Mouse (Mus musculus) intestine, embryonic 14.5 days (tissue): Measurements from ENCODE around the gene Tspyl3. TPM values are rescaled to one million over a fixed set of nuclear protein-coding genes. Genes with fewer than 3 reads are reported as not detected.

Experiments used
- ATAC-seq: fragments of 200-750 bp; cut with Nextera tagmentation; replicated peaks from 2 replicates; pipeline ENCODE4 v1.8.0; 2017; ENCODE audit warnings: low read depth, moderate number of reproducible peaks, moderate TSS enrichment, moderate library complexity; ENCODE audit not compliant: low FRiP score, low TSS enrichment
- DNase-seq: peaks from one replicate; pipeline ENCODE4 v3.0.0-alpha.2; 2018; ENCODE audit warnings: low spot score
- H3K27ac ChIP-seq: fragments of 300-500 bp; sonication (generic); 2 replicates; pipeline ENCODE4 v1.5.1; 2014; ENCODE audit warnings: low read depth, mild to moderate bottlenecking, control low read depth
- H3K27me3 ChIP-seq: fragments of 300-500 bp; sonication (generic); replicated peaks from 2 replicates; pipeline ENCODE4 v1.6.1; 2014; ENCODE audit warnings: low read length, control low read depth; ENCODE audit not compliant: control insufficient read depth, insufficient read depth
- H3K36me3 ChIP-seq: fragments of 300-500 bp; sonication (generic); 2 replicates; pipeline ENCODE4 v1.6.1; 2014; ENCODE audit warnings: low read length, control low read depth; ENCODE audit not compliant: control insufficient read depth, insufficient read depth
- H3K4me1 ChIP-seq: fragments of 300-500 bp; sonication (generic); replicated peaks from 2 replicates; pipeline ENCODE4 v1.6.1; 2014; ENCODE audit warnings: low read length, control low read depth, mixed read lengths; ENCODE audit not compliant: control insufficient read depth, insufficient read depth
- H3K4me2 ChIP-seq: fragments of 300-500 bp; sonication (generic); 2 replicates; pipeline ENCODE4 v1.6.1; 2014; ENCODE audit warnings: low read length
- H3K4me3 ChIP-seq: fragments of 300-500 bp; sonication (generic); 2 replicates; pipeline ENCODE4 v1.5.1; 2014; ENCODE audit warnings: low read depth, low read length, control low read depth, mixed read lengths
- H3K9ac ChIP-seq: fragments of 300-500 bp; sonication (generic); 2 replicates; pipeline ENCODE4 v1.6.1; 2014; ENCODE audit warnings: mild to moderate bottlenecking, low read length
- H3K9me3 ChIP-seq: fragments of 300-500 bp; sonication (generic); 2 replicates; pipeline ENCODE4 v1.6.1; 2016; ENCODE audit warnings: low read length, control low read depth; ENCODE audit not compliant: control insufficient read depth
- WGBS: fragments of 180-500 bp; shearing (Covaris S2); extraction: QIAGEN DNeasy Blood & Tissue Kit; methylation state at CpG from one replicate; pipeline ENCODE4 v1.1.7; 2014; 5-methylcytosine and 5-hydroxymethylcytosine counted together
- polyA plus RNA-seq: library from polyadenylated mRNA; unstranded; fragments of >200 nt; fragmentation: Nextera tagmentation; extraction: Ambion mirVana; gene quantifications from 2 replicates; pipeline ENCODE4 v1.2.1, GENCODE M21; 2014

Tspyl3 gene
- polyA plus RNA-seq, 1 experiment from 2014 or later: 11.3 TPM

GRCm38 (mm10) chr2:153208149-153208548, 17.1 kb downstream of the Tspyl3 start:
- H3K9ac ChIP-seq: no peak overlapping the region
- no peak for DNase-seq
- H3K27me3 ChIP-seq: no peaks in the 10 kb centered on the region
- H3K9me3 ChIP-seq: no peaks in the 10 kb centered on the region
- H3K4me1 ChIP-seq: no peaks in the 10 kb centered on the region
- no peak for ATAC-seq
- peaks cover 63% of the 10 kb centered on the region for H3K36me3 ChIP-seq
- H3K4me2 ChIP-seq: no peak overlapping the region
- H3K27ac ChIP-seq: no peak overlapping the region
- no peak overlapping the region for H3K4me3 ChIP-seq
- WGBS: 91% methylated on average over 2 of the region's 2 CpGs

- H3K27ac ChIP-seq: no peak overlapping the region
- DNase-seq (no peak), ATAC-seq (no peak)
- H3K9ac ChIP-seq: no peak overlapping the region
- H3K4me3 ChIP-seq: no peak overlapping the region
- WGBS: 64% methylated on average over 1 of the region's 1 CpGs
- H3K9me3 ChIP-seq: no peaks in the 10 kb centered on the region
- no peaks in the 10 kb centered on the region for H3K4me1 ChIP-seq
- H3K4me2 ChIP-seq: no peak overlapping the region
- no peaks in the 10 kb centered on the region for H3K27me3 ChIP-seq
- peaks cover 85% of the 10 kb centered on the region for H3K36me3 ChIP-seq
Observed at GRCm38 (mm10) chr2:153202766-153203165, 22.5 kb downstream of the Tspyl3 start.

- no peaks in the 10 kb centered on the region for H3K27me3 ChIP-seq
- H3K9me3 ChIP-seq: no peaks in the 10 kb centered on the region
- peaks cover 81% of the 10 kb centered on the region for H3K36me3 ChIP-seq
- no peak overlapping the region for H3K27ac ChIP-seq
- no peak for ATAC-seq
- DNase-seq: no peak
- no peak overlapping the region for H3K4me3 ChIP-seq
- H3K9ac ChIP-seq: no peak overlapping the region
- H3K4me1 ChIP-seq: no peaks in the 10 kb centered on the region
- H3K4me2 ChIP-seq: no peak overlapping the region
- 84% methylated on average over 2 of the region's 2 CpGs for WGBS
Observed at GRCm38 (mm10) chr2:153199114-153199513, 26.1 kb downstream of the Tspyl3 start.

GRCm38 (mm10) chr2:153198485-153198884, 26.8 kb downstream of the Tspyl3 start:
- Histone ChIP-seq H3K27me3 (no peaks in the 10 kb centered on the region), H3K4me3 (no peak overlapping the region), H3K4me2 (no peak overlapping the region), H3K9me3 (no peaks in the 10 kb centered on the region), H3K27ac (no peak overlapping the region), H3K4me1 (no peaks in the 10 kb centered on the region), H3K36me3 (peaks cover 80% of the 10 kb centered on the region), H3K9ac (no peak overlapping the region)
- 71% methylated on average over 5 of the region's 5 CpGs for WGBS
- DNase-seq (no peak), ATAC-seq (no peak)

- Histone ChIP-seq H3K9ac (no peak overlapping the region), H3K9me3 (no peaks in the 10 kb centered on the region), H3K36me3 (peaks cover 90% of the 10 kb centered on the region), H3K4me1 (no peaks in the 10 kb centered on the region), H3K4me3 (no peak overlapping the region), H3K27me3 (no peaks in the 10 kb centered on the region), H3K4me2 (no peak overlapping the region), H3K27ac (no peak overlapping the region)
- no peak for ATAC-seq
- 93% methylated on average over 3 of the region's 3 CpGs for WGBS
- no peak for DNase-seq
Observed at GRCm38 (mm10) chr2:153194255-153194654, 31.0 kb downstream of the Tspyl3 start.

GRCm38 (mm10) chr2:153191242-153191641, 34.0 kb downstream of the Tspyl3 start:
- no peak overlapping the region for H3K4me3 ChIP-seq
- no peaks in the 10 kb centered on the region for H3K27me3 ChIP-seq
- H3K9me3 ChIP-seq: no peaks in the 10 kb centered on the region
- no peaks in the 10 kb centered on the region for H3K4me1 ChIP-seq
- whole genome bisulfite sequencing: 84% methylated on average over 2 of the region's 2 CpGs
- peaks cover 96% of the 10 kb centered on the region for H3K36me3 ChIP-seq
- no peak overlapping the region for H3K27ac ChIP-seq
- H3K4me2 ChIP-seq: no peak overlapping the region
- no peak for DNase-seq
- no peak overlapping the region for H3K9ac ChIP-seq
- no peak for ATAC-seq

GRCm38 (mm10) chr2:153187848-153188247, 37.4 kb downstream of the Tspyl3 start:
- Histone ChIP-seq H3K4me2 (no peak overlapping the region), H3K27ac (no peak overlapping the region), H3K9me3 (no peaks in the 10 kb centered on the region), H3K4me1 (no peaks in the 10 kb centered on the region), H3K9ac (no peak overlapping the region), H3K27me3 (no peaks in the 10 kb centered on the region), H3K36me3 (peaks cover 99% of the 10 kb centered on the region), H3K4me3 (no peak overlapping the region)
- WGBS: 73% methylated on average over 2 of the region's 2 CpGs
- ATAC-seq (no peak), DNase-seq (no peak)

- Histone ChIP-seq H3K27me3 (no peaks in the 10 kb centered on the region), H3K9me3 (no peaks in the 10 kb centered on the region), H3K27ac (no peak overlapping the region), H3K9ac (no peak overlapping the region), H3K36me3 (peaks cover 96% of the 10 kb centered on the region), H3K4me1 (no peaks in the 10 kb centered on the region), H3K4me3 (no peak overlapping the region), H3K4me2 (no peak overlapping the region)
- WGBS: 72% methylated on average over 2 of the region's 2 CpGs
- ATAC-seq (no peak), DNase-seq (no peak)
Observed at GRCm38 (mm10) chr2:153186176-153186591, 39.1 kb downstream of the Tspyl3 start.

- no peak overlapping the region for H3K4me3 ChIP-seq
- ATAC-seq: no peak
- peaks cover 57% of the 10 kb centered on the region for H3K36me3 ChIP-seq
Observed at GRCm38 (mm10) chr2:153179961-153180360, 45.3 kb downstream of the Tspyl3 start.

More at GRCm38 (mm10) chr2:153179961-153180360, 45.3 kb downstream of the Tspyl3 start:
- Histone ChIP-seq H3K27ac (no peak overlapping the region), H3K9ac (no peak overlapping the region), H3K9me3 (no peaks in the 10 kb centered on the region), H3K27me3 (no peaks in the 10 kb centered on the region), H3K4me2 (no peak overlapping the region), H3K4me1 (no peaks in the 10 kb centered on the region)
- 80% methylated on average over 3 of the region's 3 CpGs for WGBS
- DNase-seq: no peak
